Mouse (Mus musculus): Measurements from ENCODE around the gene Rdh19. TPM values are rescaled to one million over a fixed set of nuclear protein-coding genes. Genes with fewer than 3 reads are reported as not detected.
"Not testable (repeated sequence)": the region's sequence is repeated elsewhere in the genome, so short reads cannot be mapped to it uniquely, and the experiment has no call there.

Rdh19 gene
- total RNA-seq, 2 experiments from 2014 or later = not detected

DNA sequence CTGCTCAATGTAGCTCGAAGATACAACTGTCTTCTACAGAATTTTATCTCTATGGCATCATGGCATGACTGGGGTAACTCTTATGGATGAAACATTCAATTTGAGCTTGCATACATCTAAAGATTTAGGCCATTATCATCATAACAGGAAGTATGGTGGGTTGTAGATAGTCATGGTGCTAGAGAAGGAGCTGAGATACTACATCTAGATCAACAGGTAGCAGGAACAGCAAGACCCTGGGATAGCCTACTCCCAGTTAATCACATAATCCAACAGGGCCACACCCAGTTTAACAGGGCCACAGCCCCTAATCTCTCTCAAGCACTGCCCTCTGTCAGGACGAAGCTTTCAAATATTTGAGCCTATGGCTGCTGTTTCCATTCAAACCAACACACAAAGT lies 9.0 kb upstream of the Rdh19 start:
- Histone ChIP-seq H3K27ac (no peak overlapping the region), H3K4me3 (no peak overlapping the region)
- intact Hi-C loops (cut with DNase I) = no loop called here
- no peak for DNase-seq
- no peak for TF ChIP-seq CTCF (IDR thresholded peaks at IDR 0.05)

GRCm38 (mm10) chr10:127845945-127846344 lies 3.8 kb upstream of the Rdh19 start:
- H3K4me3 ChIP-seq; H3K27ac ChIP-seq; DNase-seq; intact Hi-C loops (cut with DNase I): not testable (repeated sequence)

- no peak overlapping the region for H3K27ac ChIP-seq
- intact Hi-C loops (cut with DNase I) = no loop called here
- no peak overlapping the region for H3K4me3 ChIP-seq
- no peak for TF ChIP-seq CTCF (IDR thresholded peaks at IDR 0.05)
- no peak for DNase-seq
Measured at GRCm38 (mm10) chr10:127848089-127848488, 1.6 kb upstream of the Rdh19 start.

- intact Hi-C loops (cut with DNase I) = no loop called here
- no peak for DNase-seq
- Histone ChIP-seq H3K4me3 (no peak overlapping the region), H3K27ac (no peak overlapping the region)
- no peak for TF ChIP-seq CTCF (IDR thresholded peaks at IDR 0.05)
Measured at GRCm38 (mm10) chr10:127856376-127856775, 6.6 kb downstream of the Rdh19 start.

- intact Hi-C loops (cut with DNase I) = no loop called here
- DNase-seq = no peak
- Histone ChIP-seq H3K4me3 (no peak overlapping the region), H3K27ac (no peak overlapping the region)
- no peak for TF ChIP-seq CTCF (IDR thresholded peaks at IDR 0.05)
Measured at GRCm38 (mm10) chr10:127864931-127865330, 15.2 kb downstream of the Rdh19 start.

GRCm38 (mm10) chr10:127866232-127866631 lies 16.5 kb downstream of the Rdh19 start, which contains the start of gene Rdh16f2:
Rdh16f2 (plus strand) TSS chr10:127866474.
- no peak for DNase-seq
- H3K4me3 ChIP-seq = no peak within 1 kb of the TSS
- no peak within 1 kb of the TSS for H3K27ac ChIP-seq
- TF ChIP-seq CTCF (IDR thresholded peaks at IDR 0.05) = no peak
- intact Hi-C loops (cut with DNase I) = no loop called here

DNA sequence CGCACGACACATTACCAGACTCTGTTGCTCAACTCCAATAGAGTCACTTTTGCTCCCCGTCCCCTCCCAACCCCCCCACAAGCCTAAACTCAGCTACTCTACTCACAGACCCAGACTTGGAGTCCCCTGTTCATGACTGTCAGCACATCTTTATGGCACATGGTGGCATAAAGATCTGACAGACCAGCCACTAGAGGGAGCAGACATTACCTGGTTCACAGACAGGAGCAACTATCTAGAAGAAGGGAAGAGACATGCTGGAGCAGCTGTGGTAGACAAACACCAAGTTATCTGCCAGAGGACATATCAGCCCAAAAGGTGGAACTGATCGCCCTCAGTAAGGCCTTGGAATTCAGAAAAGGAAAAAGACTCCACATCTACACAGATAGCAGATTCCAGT lies 22.8 kb downstream of the Rdh19 start:
- peak; percentile 33; the same call in 1 of the 2 replicates for TF ChIP-seq CTCF (IDR thresholded peaks at IDR 0.05)
- no peak overlapping the region for H3K27ac ChIP-seq
- H3K4me3 ChIP-seq = no peak overlapping the region
- intact Hi-C loops (cut with DNase I) = no loop called here
- no peak for DNase-seq

DNA sequence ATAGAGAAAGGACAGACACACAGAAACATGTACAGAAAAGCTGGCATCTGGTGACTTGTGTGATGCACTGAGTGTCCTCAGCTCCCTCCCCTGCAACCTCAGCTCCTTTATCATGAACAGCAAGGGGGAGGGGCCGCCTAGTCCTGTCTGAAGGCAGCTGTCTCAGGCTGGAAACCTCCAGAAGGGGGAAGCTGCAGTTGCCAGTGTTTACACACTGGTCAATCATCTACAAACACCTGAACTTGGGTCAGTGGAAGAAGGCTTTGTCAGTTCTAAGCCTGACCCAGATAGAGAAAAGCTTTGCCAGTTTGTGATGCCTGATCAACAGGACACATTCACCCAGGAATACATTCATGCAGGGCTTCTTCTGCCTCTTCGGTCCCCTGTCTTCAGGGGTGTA lies 28.0 kb downstream of the Rdh19 start:
- no peak for TF ChIP-seq CTCF (IDR thresholded peaks at IDR 0.05)
- no peak overlapping the region for H3K27ac ChIP-seq
- DNase-seq = no peak
- no peak overlapping the region for H3K4me3 ChIP-seq
- intact Hi-C loops (cut with DNase I) = no loop called here

DNA sequence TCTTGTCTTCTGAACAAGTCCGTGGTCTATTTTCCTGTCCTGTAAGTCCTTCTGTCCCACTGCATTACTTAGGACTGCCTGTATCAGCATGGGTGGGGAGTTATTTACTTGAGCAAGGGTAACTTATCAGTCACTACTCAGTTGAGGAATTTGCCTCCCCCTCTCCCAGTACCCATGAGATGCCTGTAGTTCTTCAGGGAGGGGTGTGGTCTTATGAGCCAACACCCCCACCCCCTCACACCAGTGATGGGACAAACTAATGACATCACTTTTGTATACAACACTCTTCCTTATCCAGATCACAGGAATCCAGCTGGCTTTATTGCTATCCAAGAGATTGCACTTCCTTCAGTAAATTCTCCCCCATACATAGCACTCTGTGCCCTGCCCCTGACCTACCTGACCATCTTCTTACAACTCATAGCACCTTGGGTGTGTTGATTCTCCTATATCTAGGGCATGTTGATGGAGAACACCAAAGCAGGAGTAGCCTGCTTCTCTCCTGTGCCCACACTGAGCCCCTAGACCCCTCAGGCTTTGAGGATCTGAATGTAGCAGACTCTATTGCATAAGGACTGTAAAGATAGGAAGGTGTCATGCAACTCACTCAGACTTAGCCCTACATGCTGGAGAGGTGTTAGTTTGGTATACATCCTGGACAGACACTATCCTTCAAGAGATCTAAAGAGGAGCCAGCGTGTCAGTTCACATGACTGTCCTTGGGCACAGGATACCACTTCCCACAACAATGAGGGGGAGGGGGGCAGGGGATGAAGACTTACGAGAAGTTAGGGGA lies 28.7 kb downstream of the Rdh19 start:
- Histone ChIP-seq H3K4me3 (no peak overlapping the region), H3K27ac (no peak overlapping the region)
- no peak for DNase-seq
- TF ChIP-seq CTCF (IDR thresholded peaks at IDR 0.05) = no peak
- intact Hi-C loops (cut with DNase I) = no loop called here

DNA sequence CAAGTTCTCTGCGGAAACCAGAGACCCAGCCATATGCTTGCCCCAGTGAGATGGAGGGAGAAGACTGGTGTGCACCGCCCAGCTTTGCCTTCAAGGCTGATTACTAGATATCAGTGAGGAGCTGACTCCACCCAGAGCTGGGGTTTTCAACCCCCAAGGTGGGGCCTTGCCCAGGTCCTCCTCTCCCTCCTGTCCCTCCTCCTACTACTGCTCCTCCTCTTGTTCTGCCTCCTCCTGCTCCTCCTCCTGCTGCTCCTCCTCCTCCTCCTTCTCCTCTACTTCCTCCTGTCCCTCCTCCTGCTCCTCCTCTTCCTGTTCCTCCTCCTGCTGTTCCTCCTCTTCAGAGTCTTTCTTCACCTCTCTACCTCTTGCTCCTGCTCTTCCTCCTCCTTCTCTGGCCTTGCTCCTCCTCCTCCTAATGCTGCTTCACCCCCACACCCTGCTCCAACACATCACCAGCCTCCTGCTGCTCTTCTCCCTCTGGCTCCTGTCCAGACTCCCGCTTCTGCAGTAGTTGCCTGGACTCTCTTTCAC lies 29.5 kb downstream of the Rdh19 start:
- no peak for TF ChIP-seq CTCF (IDR thresholded peaks at IDR 0.05)
- intact Hi-C loops (cut with DNase I) = no loop called here
- DNase-seq = no peak
- Histone ChIP-seq H3K4me3 (no peak overlapping the region), H3K27ac (no peak overlapping the region)

DNA sequence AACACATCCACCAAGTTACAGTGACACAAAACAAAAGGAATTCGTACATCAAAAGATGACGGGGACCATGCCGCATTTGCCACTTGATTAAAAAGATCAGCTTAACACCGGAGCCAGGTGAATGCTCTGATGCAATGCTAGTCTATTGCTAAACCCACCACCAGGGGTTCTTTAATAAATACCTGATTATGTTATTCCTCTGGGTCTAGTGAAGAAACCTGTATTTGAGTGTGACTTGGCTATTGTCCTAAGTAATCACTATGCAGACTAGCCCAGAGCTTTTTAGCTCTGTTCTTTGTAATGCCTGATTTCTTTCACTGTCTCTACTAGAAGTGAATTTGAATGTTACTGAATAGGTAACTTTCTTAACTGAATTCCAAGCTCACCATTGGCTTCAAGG lies 31.3 kb downstream of the Rdh19 start:
- intact Hi-C loops (cut with DNase I) = no loop called here
- H3K27ac ChIP-seq = no peak overlapping the region
- H3K4me3 ChIP-seq = no peak overlapping the region
- no peak for DNase-seq
- TF ChIP-seq CTCF (IDR thresholded peaks at IDR 0.05) = no peak

- H3K4me3 ChIP-seq = no peak overlapping the region
- H3K27ac ChIP-seq = no peak overlapping the region
- intact Hi-C loops (cut with DNase I) = no loop called here
- TF ChIP-seq CTCF (IDR thresholded peaks at IDR 0.05) = no peak
- no peak for DNase-seq
Measured at GRCm38 (mm10) chr10:127886551-127886950, 36.8 kb downstream of the Rdh19 start.

- Histone ChIP-seq H3K27ac (no peak overlapping the region), H3K4me3 (no peak overlapping the region)
- no peak for DNase-seq
- no peak for TF ChIP-seq CTCF (IDR thresholded peaks at IDR 0.05)
- intact Hi-C loops (cut with DNase I) = no loop called here
Measured at GRCm38 (mm10) chr10:127886971-127887370, 37.2 kb downstream of the Rdh19 start.

DNA sequence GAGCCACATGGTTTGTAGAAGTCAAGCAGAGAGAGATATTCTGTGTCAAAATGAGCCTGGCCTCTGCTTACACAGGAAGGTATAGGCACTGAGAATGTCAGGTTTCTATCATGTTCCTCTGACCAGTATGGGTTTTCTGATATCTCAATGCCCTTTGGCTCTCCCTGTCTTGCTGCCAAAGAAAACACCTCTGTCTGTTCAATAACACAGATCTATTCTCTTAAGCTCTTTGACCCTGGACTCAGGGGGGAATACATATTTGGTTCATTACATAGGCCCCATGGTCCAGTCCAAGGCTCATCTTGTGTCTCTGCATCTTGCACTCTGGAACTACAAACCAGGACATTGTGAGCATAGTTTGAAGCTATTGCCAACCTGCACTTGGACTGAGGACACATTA lies 38.9 kb downstream of the Rdh19 start, which contains the start of gene Rdh7:
TSS of gene Rdh7 (minus strand) at position 213 of the 400 bp plus-strand sequence.
- DNase-seq = no peak
- no peak within 1 kb of the TSS for H3K27ac ChIP-seq
- intact Hi-C loops (cut with DNase I) = no loop called here
- no peak for TF ChIP-seq CTCF (IDR thresholded peaks at IDR 0.05)
- no peak within 1 kb of the TSS for H3K4me3 ChIP-seq
